Mouse (Mus musculus): ENCODE data around the gene Impdh1. TPM values are rescaled to one million over a fixed set of nuclear protein-coding genes. Genes with fewer than 3 reads are reported as not detected.
"Not testable (repeated sequence)": the region's sequence is repeated elsewhere in the genome, so short reads cannot be mapped to it uniquely, and the experiment has no call there.

The Impdh1 gene
- polyA plus RNA-seq, 1 experiment from 2014 or later = 59.3 TPM

GRCm38 (mm10) chr6:29234272-29234671, 18.1 kb upstream of the Impdh1 start:
- H3K27me3 ChIP-seq (replicated peaks) = no peaks in the 10 kb centered on the region
- ATAC-seq (replicated peaks) = no peak
- WGBS = 46% methylated on average over 8 of the region's 8 CpGs

GRCm38 (mm10) chr6:29233710-29234109, 17.5 kb upstream of the Impdh1 start:
- no peaks in the 10 kb centered on the region for H3K27me3 ChIP-seq (replicated peaks)
- no peak for ATAC-seq (replicated peaks)
- no peaks in the 10 kb centered on the region for H3K9me3 ChIP-seq
- no peak overlapping the region for H3K4me2 ChIP-seq
- H3K36me3 ChIP-seq (replicated peaks) = no peaks in the 10 kb centered on the region
- no peak overlapping the region for H3K27ac ChIP-seq
- no peak overlapping the region for H3K4me3 ChIP-seq
- H3K4me1 ChIP-seq = no peaks in the 10 kb centered on the region
- no peak overlapping the region for H3K9ac ChIP-seq
- 69% methylated on average over 3 of the region's 3 CpGs for WGBS

More at GRCm38 (mm10) chr6:29234272-29234671, 18.1 kb upstream of the Impdh1 start:
- no peaks in the 10 kb centered on the region for H3K9me3 ChIP-seq
- H3K36me3 ChIP-seq (replicated peaks) = no peaks in the 10 kb centered on the region
- H3K27ac ChIP-seq = no peak overlapping the region
- no peak overlapping the region for H3K4me3 ChIP-seq
- no peak overlapping the region for H3K9ac ChIP-seq
- H3K4me2 ChIP-seq = no peak overlapping the region
- no peaks in the 10 kb centered on the region for H3K4me1 ChIP-seq

- Histone ChIP-seq H3K4me3 (no peak overlapping the region), H3K27me3 (replicated peaks) (no peaks in the 10 kb centered on the region), H3K27ac (no peak overlapping the region), H3K4me1 (no peaks in the 10 kb centered on the region), H3K9ac (no peak overlapping the region), H3K4me2 (no peak overlapping the region), H3K36me3 (replicated peaks) (no peaks in the 10 kb centered on the region), H3K9me3 (no peaks in the 10 kb centered on the region)
- no peak for ATAC-seq (replicated peaks)
- WGBS = 86% methylated on average over 6 of the region's 6 CpGs
Measured at GRCm38 (mm10) chr6:29232321-29232720, 16.2 kb upstream of the Impdh1 start.

GRCm38 (mm10) chr6:29231799-29232198, 15.6 kb upstream of the Impdh1 start:
- Histone ChIP-seq H3K27ac (no peak overlapping the region), H3K4me2 (no peak overlapping the region), H3K9me3 (no peaks in the 10 kb centered on the region), H3K36me3 (replicated peaks) (no peaks in the 10 kb centered on the region), H3K4me3 (no peak overlapping the region), H3K4me1 (no peaks in the 10 kb centered on the region), H3K9ac (no peak overlapping the region), H3K27me3 (replicated peaks) (no peaks in the 10 kb centered on the region)
- ATAC-seq (replicated peaks) = no peak
- whole genome bisulfite sequencing = 83% methylated on average over 3 of the region's 3 CpGs

- no peak overlapping the region for H3K4me2 ChIP-seq
Measured at GRCm38 (mm10) chr6:29230386-29230785, 14.2 kb upstream of the Impdh1 start.

GRCm38 (mm10) chr6:29229265-29229913, 13.2 kb upstream of the Impdh1 start:
- H3K27ac ChIP-seq = no peak overlapping the region
- H3K4me1 ChIP-seq = no peaks in the 10 kb centered on the region
- 89% methylated on average over 6 of the region's 6 CpGs for WGBS
- H3K9me3 ChIP-seq = no peaks in the 10 kb centered on the region
- no peak overlapping the region for H3K9ac ChIP-seq
- H3K4me3 ChIP-seq = no peak overlapping the region
- no peak overlapping the region for H3K4me2 ChIP-seq
- no peaks in the 10 kb centered on the region for H3K36me3 ChIP-seq (replicated peaks)
- ATAC-seq (replicated peaks) = peak; percentile 42; the same call in 1 of the 2 replicates
- no peaks in the 10 kb centered on the region for H3K27me3 ChIP-seq (replicated peaks)

More at GRCm38 (mm10) chr6:29230386-29230785, 14.2 kb upstream of the Impdh1 start:
- Histone ChIP-seq H3K36me3 (replicated peaks) (no peaks in the 10 kb centered on the region), H3K9ac (no peak overlapping the region), H3K27me3 (replicated peaks) (no peaks in the 10 kb centered on the region), H3K4me3 (no peak overlapping the region), H3K4me1 (no peaks in the 10 kb centered on the region), H3K9me3 (no peaks in the 10 kb centered on the region), H3K27ac (no peak overlapping the region)
- no peak for ATAC-seq (replicated peaks)
- 71% methylated on average over 6 of the region's 6 CpGs for WGBS

GRCm38 (mm10) chr6:29217717-29218116, 1.6 kb upstream of the Impdh1 start:
- H3K4me3 ChIP-seq; H3K4me2 ChIP-seq; H3K27ac ChIP-seq; ATAC-seq (replicated peaks); H3K36me3 ChIP-seq (replicated peaks); H3K9ac ChIP-seq; H3K9me3 ChIP-seq; H3K27me3 ChIP-seq (replicated peaks): not testable (repeated sequence)
- WGBS = 86% methylated on average over 3 of the region's 3 CpGs
- H3K4me1 ChIP-seq = peaks cover 28% of the 10 kb centered on the region

GRCm38 (mm10) chr6:29215181-29215580, 983 bp downstream of the Impdh1 start:
- no peaks in the 10 kb centered on the region for H3K36me3 ChIP-seq (replicated peaks)
- no peaks in the 10 kb centered on the region for H3K9me3 ChIP-seq
- peaks cover 45% of the 10 kb centered on the region for H3K4me1 ChIP-seq
- H3K27ac ChIP-seq = no peak overlapping the region
- 9% methylated on average over 9 of the region's 9 CpGs for WGBS
- H3K9ac ChIP-seq = peak overlapping the region; percentile 53
- peak overlapping the region; percentile 98 for H3K4me2 ChIP-seq
- peaks cover 9% of the 10 kb centered on the region; the same call in 1 of the 2 replicates for H3K27me3 ChIP-seq (replicated peaks)
- peak overlapping the region; percentile 78 for H3K4me3 ChIP-seq
- no peak for ATAC-seq (replicated peaks)

- no peaks in the 10 kb centered on the region for H3K36me3 ChIP-seq (replicated peaks)
- WGBS = 29% methylated on average over 5 of the region's 5 CpGs
- H3K4me1 ChIP-seq = peaks cover 49% of the 10 kb centered on the region
- no peak for ATAC-seq (replicated peaks)
- H3K9ac ChIP-seq = no peak overlapping the region
- H3K9me3 ChIP-seq = no peaks in the 10 kb centered on the region
- no peak overlapping the region for H3K27ac ChIP-seq
- peak overlapping the region; percentile 98 for H3K4me2 ChIP-seq
- peaks cover 9% of the 10 kb centered on the region; the same call in 1 of the 2 replicates for H3K27me3 ChIP-seq (replicated peaks)
- H3K4me3 ChIP-seq = no peak overlapping the region
Measured at GRCm38 (mm10) chr6:29214776-29215175, 1.4 kb downstream of the Impdh1 start.

- no peak for ATAC-seq (replicated peaks)
- Histone ChIP-seq H3K4me1 (peaks cover 49% of the 10 kb centered on the region), H3K27me3 (replicated peaks) (peaks cover 9% of the 10 kb centered on the region; the same call in 1 of the 2 replicates), H3K36me3 (replicated peaks) (no peaks in the 10 kb centered on the region), H3K27ac (no peak overlapping the region), H3K4me2 (no peak overlapping the region), H3K9ac (no peak overlapping the region), H3K4me3 (no peak overlapping the region), H3K9me3 (no peaks in the 10 kb centered on the region)
- 5% methylated on average over 1 of the region's 1 CpGs for WGBS
Measured at GRCm38 (mm10) chr6:29214245-29214644, 1.9 kb downstream of the Impdh1 start.

GRCm38 (mm10) chr6:29213436-29213835, 2.7 kb downstream of the Impdh1 start:
- WGBS = 54% methylated on average over 5 of the region's 5 CpGs
- ATAC-seq (replicated peaks) = no peak

GRCm38 (mm10) chr6:29211806-29212492, 4.2 kb downstream of the Impdh1 start:
- H3K36me3 ChIP-seq (replicated peaks) = no peaks in the 10 kb centered on the region
- under 1% methylated on average over 60 of the region's 66 CpGs for WGBS
- peak overlapping the region; percentile 75 for H3K4me2 ChIP-seq
- ATAC-seq (replicated peaks) = peak; percentile 89
- no peaks in the 10 kb centered on the region for H3K9me3 ChIP-seq
- peak overlapping the region; percentile 85 for H3K27ac ChIP-seq
- peak overlapping the region; percentile 74 for H3K9ac ChIP-seq
- peaks cover 56% of the 10 kb centered on the region for H3K4me1 ChIP-seq
- H3K27me3 ChIP-seq (replicated peaks) = peaks cover 9% of the 10 kb centered on the region; the same call in 1 of the 2 replicates
- peak overlapping the region; percentile 58 for H3K4me3 ChIP-seq

More at GRCm38 (mm10) chr6:29213436-29213835, 2.7 kb downstream of the Impdh1 start:
- Histone ChIP-seq H3K27ac (no peak overlapping the region), H3K36me3 (replicated peaks) (no peaks in the 10 kb centered on the region), H3K4me2 (no peak overlapping the region), H3K9ac (no peak overlapping the region), H3K4me3 (no peak overlapping the region), H3K4me1 (peaks cover 56% of the 10 kb centered on the region), H3K27me3 (replicated peaks) (peaks cover 9% of the 10 kb centered on the region; the same call in 1 of the 2 replicates), H3K9me3 (no peaks in the 10 kb centered on the region)

All from midbrain, embryonic 15.5 days (tissue).